Mouse (Mus musculus) E14TG2a.4 (cell line): ENCODE measurements at regions not wholly inside any gene's neighbourhood (a gene's known extent, or its start where the extent isn't known, plus 50 kb on each side); places are given as distances from the start of the nearest gene placed in this dataset.

ENCODE experiments used
- CTCF ChIP-seq: conservative IDR thresholded peaks from 2 replicates; pipeline ENCODE4 v1.5.1; 2014; ENCODE audit warnings: low read length
- NANOG ChIP-seq: IDR thresholded peaks from 2 replicates; pipeline ENCODE4 v1.6.1; 2014; ENCODE audit warnings: borderline replicate concordance, low read length, mixed read lengths

- TF ChIP-seq CTCF (no peak), NANOG (no peak)
Measured at GRCm38 (mm10) chr11:44325525-44325924, 74.3 kb upstream of the Il12b start.
